ENCODE assay signal across 15 mouse cellular contexts in genomic region chr17:24705821-24706220, GRCm38 (mm10). TPM values are rescaled to one million over a fixed set of nuclear protein-coding genes. Genes with fewer than 3 reads are reported as not detected.
DNase-seq lines count a peak whose midpoint lies in the region; ATAC-seq and TF ChIP-seq lines count a peak whose summit lies in the region.
"Had no signal": no experiment of that assay in that cellular context is flagged by ENCODE, and none has a peak within 500 bp of the region (broad histone marks: within the 10 kb centered on the region; RNA-seq: fewer than 3 reads in every experiment).

No protein-coding gene starts in this region.

- peaks cover 20% of the 10 kb centered on the region for H3K4me1 ChIP-seq in forebrain, embryonic 15.5 days
- H3K4me1 ChIP-seq in forebrain, embryonic 14.5 days (ENCODE audit: control insufficient read depth, insufficient read depth, low read length), result peaks cover 2% of the 10 kb centered on the region
- peaks cover 22% of the 10 kb centered on the region for H3K4me1 ChIP-seq in midbrain, embryonic 10.5 days
- peaks cover 10% of the 10 kb centered on the region; the same call in 1 of the 2 replicates for H3K4me1 ChIP-seq in midbrain, embryonic 14.5 days (ENCODE audit: control insufficient read depth, insufficient read depth, low read length)
- peaks cover 21% of the 10 kb centered on the region for H3K4me1 ChIP-seq in embryonic facial prominence, embryonic 13.5 days

- 0 out of 2 replicates have a peak overlapping the region, but pooled peaks have one; percentile 61 for H3K4me2 ChIP-seq in forebrain, embryonic 15.5 days (replicated peaks)
- no peak overlapping the region for H3K4me2 ChIP-seq in forebrain, embryonic 14.5 days (ENCODE audit: low read length)
- no peak overlapping the region for H3K4me2 ChIP-seq in midbrain, embryonic 14.5 days (ENCODE audit: low read length)
- peak overlapping the region; percentile 78; the same call in 1 of the 2 replicates for H3K4me2 ChIP-seq in embryonic facial prominence, embryonic 13.5 days
- H3K4me2 ChIP-seq in myocyte (ENCODE audit: low read depth), result peak overlapping the region; percentile 89

- peaks cover 39% of the 10 kb centered on the region for H3K36me3 ChIP-seq in forebrain, embryonic 15.5 days
- H3K36me3 ChIP-seq in forebrain, embryonic 14.5 days (ENCODE audit: control insufficient read depth, insufficient read depth, low read length), result peaks cover 38% of the 10 kb centered on the region
- H3K36me3 ChIP-seq in midbrain, embryonic 10.5 days, result peaks cover 52% of the 10 kb centered on the region
- peaks cover 42% of the 10 kb centered on the region for H3K36me3 ChIP-seq in midbrain, embryonic 14.5 days (ENCODE audit: control insufficient read depth, insufficient read depth, low read length)
- H3K36me3 ChIP-seq in embryonic facial prominence, embryonic 13.5 days, result peaks cover 43% of the 10 kb centered on the region
- peaks cover 9% of the 10 kb centered on the region for H3K36me3 ChIP-seq in myocyte (ENCODE audit: control insufficient read depth, insufficient read depth)

- H3K79me2 ChIP-seq in myocyte (ENCODE audit: control insufficient read depth, insufficient read depth), result peaks cover 16% of the 10 kb centered on the region

- H3K27ac ChIP-seq in forebrain, embryonic 15.5 days (replicated peaks), result no peak overlapping the region
- H3K27ac ChIP-seq in forebrain, embryonic 14.5 days (ENCODE audit: low read depth, low read length), result no peak overlapping the region
- no peak overlapping the region for H3K27ac ChIP-seq in midbrain, embryonic 10.5 days (replicated peaks)
- H3K27ac ChIP-seq in midbrain, embryonic 14.5 days (replicated peaks; ENCODE audit: low read depth, low read length), result no peak overlapping the region
- no peak overlapping the region for H3K27ac ChIP-seq in embryonic facial prominence, embryonic 13.5 days
- H3K27ac ChIP-seq: gastrocnemius, adult 2 months had no signal

- H3K9me3 ChIP-seq in forebrain, embryonic 15.5 days, result no peaks in the 10 kb centered on the region
- no peaks in the 10 kb centered on the region for H3K9me3 ChIP-seq in forebrain, embryonic 14.5 days (replicated peaks; ENCODE audit: control insufficient read depth, low read length)
- H3K9me3 ChIP-seq in midbrain, embryonic 10.5 days (replicated peaks), result no peaks in the 10 kb centered on the region
- no peaks in the 10 kb centered on the region for H3K9me3 ChIP-seq in midbrain, embryonic 14.5 days (ENCODE audit: control insufficient read depth, low read length)
- no peaks in the 10 kb centered on the region for H3K9me3 ChIP-seq in embryonic facial prominence, embryonic 13.5 days

- 94% methylated on average over 3 of the region's 3 CpGs for WGBS in forebrain, embryonic 15.5 days
- WGBS in forebrain, embryonic 14.5 days, result 95% methylated on average over 3 of the region's 3 CpGs
- 91% methylated on average over 3 of the region's 3 CpGs for WGBS in midbrain, embryonic 10.5 days
- 95% methylated on average over 3 of the region's 3 CpGs for WGBS in midbrain, embryonic 14.5 days
- 92% methylated on average over 3 of the region's 3 CpGs for WGBS in embryonic facial prominence, embryonic 13.5 days

- no peaks in the 10 kb centered on the region for H3K27me3 ChIP-seq in forebrain, embryonic 15.5 days
- no peaks in the 10 kb centered on the region for H3K27me3 ChIP-seq in forebrain, embryonic 14.5 days (replicated peaks; ENCODE audit: control insufficient read depth, insufficient read depth, low read length)
- H3K27me3 ChIP-seq in midbrain, embryonic 10.5 days (ENCODE audit: low read depth, poor library complexity, severe bottlenecking), result no peaks in the 10 kb centered on the region
- H3K27me3 ChIP-seq in midbrain, embryonic 14.5 days (ENCODE audit: control insufficient read depth, insufficient read depth, low read length), result no peaks in the 10 kb centered on the region
- no peaks in the 10 kb centered on the region for H3K27me3 ChIP-seq in embryonic facial prominence, embryonic 13.5 days
- no peaks in the 10 kb centered on the region for H3K27me3 ChIP-seq in myocyte (ENCODE audit: control insufficient read depth, insufficient read depth, insufficient read length)

- 0 out of 2 replicates have a peak overlapping the region, but pooled peaks have one; percentile 64 for H3K4me3 ChIP-seq in forebrain, embryonic 15.5 days
- no peak overlapping the region for H3K4me3 ChIP-seq in forebrain, embryonic 14.5 days (ENCODE audit: low read depth, low read length)
- peak overlapping the region; percentile 89 for H3K4me3 ChIP-seq in midbrain, embryonic 10.5 days
- H3K4me3 ChIP-seq in midbrain, embryonic 14.5 days (replicated peaks; ENCODE audit: low read depth, low read length), result no peak overlapping the region
- no peak overlapping the region for H3K4me3 ChIP-seq in embryonic facial prominence, embryonic 13.5 days
- no peak overlapping the region for H3K4me3 ChIP-seq in myocyte

- no peak for ATAC-seq in forebrain, embryonic 15.5 days (replicated peaks)
- ATAC-seq in forebrain, embryonic 14.5 days, result no peak
- ATAC-seq in midbrain, embryonic 14.5 days (ENCODE audit: low FRiP score, low TSS enrichment), result no peak
- no peak for ATAC-seq in embryonic facial prominence, embryonic 13.5 days (ENCODE audit: insufficient number of reproducible peaks, insufficient read depth, low FRiP score, low TSS enrichment, low read depth)
- ATAC-seq: lung, postnatal 0 days had no signal

- no peak overlapping the region for H3K9ac ChIP-seq in forebrain, embryonic 15.5 days (replicated peaks)
- no peak overlapping the region for H3K9ac ChIP-seq in forebrain, embryonic 14.5 days (ENCODE audit: low read length)
- H3K9ac ChIP-seq in midbrain, embryonic 14.5 days (replicated peaks; ENCODE audit: low read length), result no peak overlapping the region
- H3K9ac ChIP-seq in embryonic facial prominence, embryonic 13.5 days, result 0 out of 2 replicates have a peak overlapping the region, but pooled peaks have one; percentile 16

- TF ChIP-seq POLR2A in myocyte (IDR thresholded peaks at IDR 0.05; ENCODE audit: insufficient read length, low read depth), result no peak

- no peak overlapping the region for H3ac ChIP-seq in myocyte (ENCODE audit: control insufficient read depth, insufficient read length)

- DNase-seq in forebrain, embryonic 14.5 days (ENCODE audit: low spot score), result no peak
- DNase-seq in midbrain, embryonic 10.5 days (ENCODE audit: low spot score), result no peak
- no peak for DNase-seq in midbrain, embryonic 14.5 days
- no peak for DNase-seq in adrenal gland, adult 18-20 months (ENCODE audit: low spot score in 2 of 2)
- DNase-seq: embryo, embryonic 11 days; gastrocnemius, adult 2 months; heart, postnatal 14 days; kidney, adult 2 months; kidney, postnatal 4 days; thymus, postnatal 25 days had no signal

RNA-seq across cellular contexts. Expression of gene Tbl3, which starts 1.6 kb away (rescaled TPM):
- 79.5 and 83.9 TPM in 2 replicates for polyA plus RNA-seq in forebrain, embryonic 15.5 days (2015; fragmentation: Nextera tagmentation; extraction: Ambion mirVana)
- polyA plus RNA-seq in forebrain, embryonic 14.5 days (2014; fragmentation: Nextera tagmentation; extraction: Ambion mirVana), result 85.3 and 86.1 TPM in 2 replicates
- polyA plus RNA-seq in midbrain, embryonic 10.5 days (2016; fragmentation: Nextera tagmentation; extraction: Ambion mirVana), result 141 and 144 TPM in 2 replicates
- 68.0 and 73.0 TPM in 2 replicates for polyA plus RNA-seq in midbrain, embryonic 14.5 days (2014; fragmentation: Nextera tagmentation; extraction: Ambion mirVana)
- polyA plus RNA-seq in embryonic facial prominence, embryonic 13.5 days (2015; fragmentation: Nextera tagmentation; extraction: Ambion mirVana), result 74.2 and 81.6 TPM in 2 replicates
- polyA plus RNA-seq in myocyte (2012; fragmentation: generic; extraction: Trizol), result 66.6 TPM
- total RNA-seq in adrenal gland, adult 18-20 months (2021), result 10 to 100 TPM; 30.2 to 32.4 TPM

RNA-seq across cellular contexts. Expression of gene Noxo1, which starts 9.8 kb away (rescaled TPM):
- 1.4 and 2.0 TPM in 2 replicates for polyA plus RNA-seq in forebrain, embryonic 15.5 days (2015; fragmentation: Nextera tagmentation; extraction: Ambion mirVana)
- 2.2 and 2.4 TPM in 2 replicates for polyA plus RNA-seq in forebrain, embryonic 14.5 days (2014; fragmentation: Nextera tagmentation; extraction: Ambion mirVana)
- 1.0 and 1.5 TPM in 2 replicates for polyA plus RNA-seq in midbrain, embryonic 10.5 days (2016; fragmentation: Nextera tagmentation; extraction: Ambion mirVana)
- polyA plus RNA-seq in midbrain, embryonic 14.5 days (2014; fragmentation: Nextera tagmentation; extraction: Ambion mirVana), result 1.8 and 1.9 TPM in 2 replicates
- polyA plus RNA-seq in embryonic facial prominence, embryonic 13.5 days (2015; fragmentation: Nextera tagmentation; extraction: Ambion mirVana), result 2.6 and 3.5 TPM in 2 replicates
- 0.54 TPM for polyA plus RNA-seq in myocyte (2012; fragmentation: generic; extraction: Trizol)
- total RNA-seq in adrenal gland, adult 18-20 months (2021), result 1 to 10 TPM; 2.8 to 3.9 TPM

RNA-seq across cellular contexts. Expression of gene Gfer, which starts 9.9 kb away (rescaled TPM):
- polyA plus RNA-seq in forebrain, embryonic 15.5 days (2015; fragmentation: Nextera tagmentation; extraction: Ambion mirVana), result 38.7 TPM in 2 replicates
- 36.5 and 37.7 TPM in 2 replicates for polyA plus RNA-seq in forebrain, embryonic 14.5 days (2014; fragmentation: Nextera tagmentation; extraction: Ambion mirVana)
- polyA plus RNA-seq in midbrain, embryonic 10.5 days (2016; fragmentation: Nextera tagmentation; extraction: Ambion mirVana), result 52.3 and 58.5 TPM in 2 replicates
- 35.9 and 38.3 TPM in 2 replicates for polyA plus RNA-seq in midbrain, embryonic 14.5 days (2014; fragmentation: Nextera tagmentation; extraction: Ambion mirVana)
- polyA plus RNA-seq in embryonic facial prominence, embryonic 13.5 days (2015; fragmentation: Nextera tagmentation; extraction: Ambion mirVana), result 43.8 and 49.0 TPM in 2 replicates
- 47.7 TPM for polyA plus RNA-seq in myocyte (2012; fragmentation: generic; extraction: Trizol)
- total RNA-seq in adrenal gland, adult 18-20 months (2021), result 10 to 100 TPM; 31.9 to 33.9 TPM

RNA-seq across cellular contexts. Expression of gene Rnf151, which starts 12.0 kb away (rescaled TPM):
- not detected in 2 replicates for polyA plus RNA-seq in forebrain, embryonic 15.5 days (2015; fragmentation: Nextera tagmentation; extraction: Ambion mirVana)
- polyA plus RNA-seq in forebrain, embryonic 14.5 days (2014; fragmentation: Nextera tagmentation; extraction: Ambion mirVana), result not detected in 2 replicates
- polyA plus RNA-seq in midbrain, embryonic 10.5 days (2016; fragmentation: Nextera tagmentation; extraction: Ambion mirVana), result 0.26 and 0.51 TPM in 2 replicates
- polyA plus RNA-seq in midbrain, embryonic 14.5 days (2014; fragmentation: Nextera tagmentation; extraction: Ambion mirVana), result 0.32 TPM in 1 of 2 replicates, not detected in the other
- 0.20 and 0.23 TPM in 2 replicates for polyA plus RNA-seq in embryonic facial prominence, embryonic 13.5 days (2015; fragmentation: Nextera tagmentation; extraction: Ambion mirVana)
- polyA plus RNA-seq in myocyte (2012; fragmentation: generic; extraction: Trizol), result 0.36 TPM
- total RNA-seq in adrenal gland, adult 18-20 months (2021), result not detected
- total RNA-seq: gastrocnemius, adult 2 months; heart, postnatal 14 days; megakaryocyte-erythroid progenitor cell, adult 5-6 weeks had no signal
- polyA plus RNA-seq: lung, postnatal 0 days had no signal

RNA-seq across cellular contexts. Expression of gene Rps2, which starts 12.1 kb away (rescaled TPM):
- polyA plus RNA-seq in forebrain, embryonic 15.5 days (2015; fragmentation: Nextera tagmentation; extraction: Ambion mirVana), result 816 and 846 TPM in 2 replicates
- 888 and 1,063 TPM in 2 replicates for polyA plus RNA-seq in forebrain, embryonic 14.5 days (2014; fragmentation: Nextera tagmentation; extraction: Ambion mirVana)
- 1,457 and 1,841 TPM in 2 replicates for polyA plus RNA-seq in midbrain, embryonic 10.5 days (2016; fragmentation: Nextera tagmentation; extraction: Ambion mirVana)
- polyA plus RNA-seq in midbrain, embryonic 14.5 days (2014; fragmentation: Nextera tagmentation; extraction: Ambion mirVana), result 814 and 824 TPM in 2 replicates
- polyA plus RNA-seq in embryonic facial prominence, embryonic 13.5 days (2015; fragmentation: Nextera tagmentation; extraction: Ambion mirVana), result 1,313 and 1,443 TPM in 2 replicates
- 178 TPM for polyA plus RNA-seq in myocyte (2012; fragmentation: generic; extraction: Trizol)
- total RNA-seq in adrenal gland, adult 18-20 months (2021), result 100 to 1,000 TPM; 653 to 681 TPM

Comparison
In these comparisons a context has a peak if more than half of its experiments do, and no peak if none do; other contexts are left out.
1. H3K4me2 ChIP-seq: peak in forebrain, embryonic 15.5 days (single experiment), embryonic facial prominence, embryonic 13.5 days (single experiment) and myocyte (single experiment); none in forebrain, embryonic 14.5 days (single experiment) and midbrain, embryonic 14.5 days (single experiment).
2. H3K4me3 ChIP-seq: peak in forebrain, embryonic 15.5 days (single experiment) and midbrain, embryonic 10.5 days (single experiment); none in forebrain, embryonic 14.5 days (single experiment), midbrain, embryonic 14.5 days (single experiment), embryonic facial prominence, embryonic 13.5 days (single experiment) and myocyte (single experiment).